Mouse (Mus musculus) R1 (cell line): ENCODE results near the gene Fcer2a.

ENCODE experiments used
- DNase-seq: peaks from one replicate; pipeline ENCODE4 v3.0.0-alpha.2; 2018; ENCODE audit warnings: low read depth, low spot score

Fcer2a gene

GRCm38 (mm10) chr8:3694121-3694520, at the start of gene Fcer2a:
Gene Fcer2a, minus strand, starts transcription at chr8:3694175.
- no peak for DNase-seq

DNA sequence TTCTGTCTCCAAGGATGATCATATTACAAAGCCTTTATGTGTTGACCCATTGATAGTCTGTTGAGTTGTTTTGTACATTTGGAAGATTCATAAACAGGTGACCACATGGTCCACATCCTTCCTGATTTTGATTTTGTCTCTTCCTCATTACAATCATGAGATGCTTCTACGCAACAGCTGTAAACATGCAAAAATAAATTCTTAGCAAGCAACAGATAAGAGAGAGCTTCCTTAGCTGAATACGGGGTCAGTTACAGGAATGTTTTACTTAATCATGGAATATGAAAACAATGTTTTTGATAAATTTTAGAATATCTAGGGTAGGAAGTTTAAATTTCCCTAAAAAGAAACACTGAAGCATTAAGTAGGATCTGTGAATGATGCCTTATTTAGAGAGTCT, 43.0 kb upstream of the Fcer2a start:
- no peak for DNase-seq

DNA sequence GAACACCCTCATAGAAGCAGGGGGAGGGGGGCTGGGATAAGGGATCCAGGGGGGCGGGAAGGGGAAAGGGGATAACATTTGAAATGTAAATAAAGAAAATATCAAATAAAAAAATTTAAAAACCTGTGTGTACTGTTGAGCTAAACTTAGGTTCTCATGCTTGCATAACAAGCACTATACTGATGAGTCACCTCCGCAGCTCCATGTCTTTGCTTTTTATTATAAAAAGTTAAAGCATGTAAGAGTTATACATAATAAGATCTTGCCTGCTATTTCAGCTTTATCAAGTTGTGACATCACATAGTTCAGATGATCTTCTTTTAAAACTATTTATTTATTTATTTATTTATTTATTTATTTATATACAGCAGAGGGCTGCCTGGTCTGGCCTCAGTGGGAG, 41.6 kb upstream of the Fcer2a start:
- DNase-seq = no peak

GRCm38 (mm10) chr8:3734084-3734483, 40.1 kb upstream of the Fcer2a start:
- DNase-seq = no peak

- DNase-seq = no peak
Observed at GRCm38 (mm10) chr8:3721041-3721440, 27.1 kb upstream of the Fcer2a start.

- DNase-seq = no peak
Observed at GRCm38 (mm10) chr8:3720551-3720950, 26.6 kb upstream of the Fcer2a start, which contains the start of gene Clec4g. Gene Clec4g, minus strand, starts transcription at chr8:3720651.

DNA sequence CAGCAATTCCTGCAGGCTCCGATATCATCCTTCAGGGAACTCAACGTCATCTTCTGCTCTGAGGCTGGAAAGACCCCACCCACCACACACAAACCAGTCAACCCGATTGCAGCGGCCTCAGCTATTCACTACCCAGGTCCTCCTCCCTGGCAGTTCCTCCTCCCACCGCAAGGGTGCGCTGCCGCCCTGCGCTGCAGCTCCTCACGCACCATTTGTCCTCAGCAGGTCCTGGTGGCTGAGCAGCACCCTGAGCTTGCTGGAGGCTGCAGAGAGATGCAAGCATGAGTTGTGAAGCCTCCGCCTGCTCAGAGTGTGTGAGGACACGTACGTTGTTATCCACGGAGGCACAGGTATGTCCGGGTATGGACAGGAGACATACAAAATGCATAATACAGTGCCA, 24.6 kb upstream of the Fcer2a start:
- DNase-seq = peak; percentile 77

DNA sequence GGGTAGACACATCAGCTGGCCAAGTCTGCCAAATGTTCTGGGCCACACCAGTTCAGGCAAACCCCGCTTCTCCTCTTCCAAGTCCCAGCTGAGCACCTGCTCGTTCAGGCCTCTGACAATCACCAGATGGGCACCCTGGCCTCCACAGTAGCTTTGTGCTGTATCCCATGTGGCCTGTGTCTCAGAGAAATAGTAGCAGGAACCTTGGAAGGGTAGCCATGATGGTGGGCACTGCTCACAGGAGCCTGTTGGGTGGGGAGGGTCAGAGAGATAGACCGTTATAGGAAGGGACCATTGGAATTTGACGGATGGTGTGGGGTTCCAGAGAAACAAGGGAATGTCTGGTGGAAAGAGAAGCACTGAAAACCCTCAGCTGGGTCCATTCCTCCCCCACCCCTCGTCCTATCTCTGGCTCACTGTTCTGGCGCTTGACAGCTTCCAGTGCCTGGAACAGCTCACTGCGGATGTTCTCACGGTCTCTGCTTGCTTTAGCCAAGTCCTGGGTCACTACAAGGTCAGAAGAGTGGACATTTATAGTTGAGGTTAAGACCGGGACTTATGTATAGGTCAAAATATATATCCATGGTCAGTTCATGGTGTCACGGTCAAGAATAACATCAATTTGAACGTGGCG, 23.5 kb upstream of the Fcer2a start:
- no peak for DNase-seq

DNA sequence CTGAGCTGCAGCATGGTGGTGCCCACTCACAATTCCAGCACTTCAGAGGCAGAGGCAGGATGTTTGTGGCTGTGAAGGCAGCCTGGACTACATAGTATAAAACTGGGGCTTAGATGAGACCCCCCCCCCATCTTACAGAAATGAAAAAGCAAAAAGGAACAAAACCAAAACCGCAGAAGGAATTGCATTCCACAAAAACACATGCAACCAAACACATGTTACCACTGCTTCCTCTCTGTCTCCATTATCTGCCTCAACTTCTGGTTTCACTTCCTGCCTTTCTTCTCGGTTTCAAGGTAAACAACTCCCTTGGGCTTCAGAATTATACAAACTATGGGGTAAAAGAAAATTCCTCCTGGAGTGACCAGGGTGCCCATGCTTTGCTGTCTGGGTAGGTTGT, 17.7 kb upstream of the Fcer2a start:
- DNase-seq = no peak

DNA sequence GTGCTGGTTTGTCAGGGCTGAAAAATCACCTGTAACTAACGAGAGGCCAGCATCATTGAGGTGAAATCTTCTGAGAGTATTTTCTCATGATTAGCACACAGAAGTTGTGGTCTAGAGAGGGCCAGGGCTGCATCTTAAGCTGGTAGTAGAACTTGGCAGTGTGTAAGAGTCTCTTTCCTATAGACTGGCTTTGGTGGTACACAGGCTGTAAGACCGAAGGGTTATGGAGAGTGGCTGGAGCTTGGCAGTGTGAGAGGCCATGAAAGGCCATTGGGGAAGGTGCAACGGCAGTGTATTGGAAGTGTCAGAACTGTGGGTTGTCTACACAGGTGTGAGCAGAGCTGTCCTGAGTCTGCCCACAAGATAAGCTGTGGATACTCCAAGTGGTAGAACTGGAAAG, 16.3 kb upstream of the Fcer2a start:
- no peak for DNase-seq

DNA sequence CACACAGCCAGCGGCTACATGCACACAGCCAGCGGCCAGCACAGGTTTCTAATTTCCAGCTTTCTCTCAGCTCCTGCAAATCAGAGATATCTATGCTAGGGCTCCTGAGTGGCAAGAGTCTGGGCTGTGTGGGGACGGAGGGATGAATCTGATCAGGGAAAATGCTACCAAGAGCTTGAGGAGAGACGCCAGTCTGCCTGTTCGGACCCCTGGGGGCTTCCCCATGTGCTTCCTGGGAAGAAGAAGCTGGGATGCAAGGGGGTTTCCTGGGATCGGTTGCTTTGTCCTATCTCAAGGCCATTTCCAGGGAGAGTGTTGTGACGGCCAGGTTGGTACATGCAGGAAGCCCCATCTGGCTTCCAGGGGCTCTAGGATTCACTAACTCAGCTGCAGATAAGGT, 13.6 kb upstream of the Fcer2a start:
- DNase-seq = no peak

GRCm38 (mm10) chr8:3705711-3706110, 11.7 kb upstream of the Fcer2a start:
- no peak for DNase-seq

GRCm38 (mm10) chr8:3701491-3701890, 7.5 kb upstream of the Fcer2a start:
- DNase-seq = no peak

DNA sequence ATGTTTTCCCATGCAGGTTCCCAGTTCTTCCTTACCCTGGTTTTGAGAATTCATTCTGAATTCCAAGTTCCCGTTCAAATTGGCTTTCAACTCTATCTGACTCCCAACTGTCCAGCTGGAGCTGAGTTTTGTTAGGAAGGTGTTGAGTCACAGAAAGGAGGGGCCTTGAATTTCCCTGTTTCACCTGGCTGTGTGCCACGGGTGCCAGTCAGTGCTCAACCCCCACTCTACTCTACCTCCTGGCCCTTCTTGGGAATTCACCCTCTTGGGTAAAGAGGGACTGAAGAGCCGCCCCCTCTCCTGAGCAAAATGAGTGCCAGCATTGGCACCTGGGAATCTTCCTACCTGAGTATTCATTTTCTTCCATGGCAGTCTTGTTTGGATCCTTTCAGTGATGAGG, 3.2 kb downstream of the Fcer2a start:
- DNase-seq = no peak

DNA sequence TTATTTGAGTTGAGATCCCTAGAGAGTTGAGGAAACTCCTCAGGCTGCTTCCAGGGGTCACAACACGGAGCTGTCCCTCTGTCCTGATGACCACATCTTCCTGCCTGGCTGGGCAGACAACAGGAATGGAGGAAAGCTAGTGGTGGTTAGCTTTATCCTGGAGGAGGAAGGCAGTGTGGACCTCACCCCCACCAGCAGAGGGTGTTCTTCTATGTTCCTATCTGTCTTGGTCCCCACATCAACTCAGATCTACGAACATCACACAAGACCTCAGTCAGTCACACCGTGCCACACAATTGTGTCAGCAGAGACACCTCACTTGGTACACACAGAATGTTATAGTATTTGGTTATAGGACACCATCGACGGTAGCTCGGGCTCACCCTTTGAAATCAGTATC, 6.4 kb downstream of the Fcer2a start:
- no peak for DNase-seq

- DNase-seq = no peak
Observed at GRCm38 (mm10) chr8:3685422-3685821, 8.6 kb downstream of the Fcer2a start.

DNA sequence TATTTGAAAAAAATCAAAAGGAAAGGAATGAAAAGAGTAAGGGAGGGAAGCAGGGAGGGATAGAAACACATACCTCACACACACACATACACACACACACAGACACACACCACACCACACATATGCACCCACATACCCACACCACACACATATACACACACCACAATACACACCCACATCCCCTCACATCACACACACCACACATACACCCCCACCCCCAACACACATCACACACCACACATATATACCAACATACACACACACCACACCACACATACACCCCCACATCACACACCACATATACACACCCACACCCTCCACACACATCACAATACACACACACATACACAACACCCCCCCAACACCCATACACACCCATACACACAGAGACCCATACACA, 9.4 kb downstream of the Fcer2a start:
- DNase-seq = no peak

GRCm38 (mm10) chr8:3683408-3684176, 10.4 kb downstream of the Fcer2a start:
- no peak for DNase-seq

- no peak for DNase-seq
Observed at GRCm38 (mm10) chr8:3682435-3682834, 11.5 kb downstream of the Fcer2a start.

DNA sequence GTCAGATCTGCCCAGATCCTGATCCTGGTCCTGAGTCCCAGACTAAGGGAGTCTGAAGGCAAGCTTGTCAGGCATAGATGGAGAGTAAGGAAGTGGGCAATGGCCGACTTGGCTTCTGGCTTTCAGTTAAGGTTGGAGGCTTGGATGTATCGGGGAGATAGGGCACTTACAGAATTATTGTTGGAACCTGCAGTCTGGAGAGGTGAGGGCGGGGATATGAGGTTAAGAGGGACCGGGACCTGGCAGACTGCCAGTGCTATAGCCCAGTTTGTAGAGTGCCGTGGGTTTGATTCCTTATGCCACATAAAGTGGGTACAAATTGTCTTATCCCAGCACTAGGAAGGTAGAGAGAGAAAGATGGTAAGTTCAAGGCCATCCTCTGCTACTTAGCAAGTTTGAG, 14.3 kb downstream of the Fcer2a start:
- DNase-seq = no peak

- DNase-seq = no peak
Observed at GRCm38 (mm10) chr8:3679236-3679635, 14.7 kb downstream of the Fcer2a start.

- DNase-seq = peak; percentile 22
Observed at GRCm38 (mm10) chr8:3678831-3679230, 15.1 kb downstream of the Fcer2a start.

- DNase-seq = no peak
Observed at GRCm38 (mm10) chr8:3676993-3677579, 16.9 kb downstream of the Fcer2a start.
